Mouse (Mus musculus) brain, adult 2 months (tissue): ENCODE data around the gene Pakap.

Experiments used
- DNase-seq: peaks from one replicate; pipeline ENCODE4 v3.0.0; 2011; ENCODE audit warnings: low read depth, low spot score

Pakap gene

DNA sequence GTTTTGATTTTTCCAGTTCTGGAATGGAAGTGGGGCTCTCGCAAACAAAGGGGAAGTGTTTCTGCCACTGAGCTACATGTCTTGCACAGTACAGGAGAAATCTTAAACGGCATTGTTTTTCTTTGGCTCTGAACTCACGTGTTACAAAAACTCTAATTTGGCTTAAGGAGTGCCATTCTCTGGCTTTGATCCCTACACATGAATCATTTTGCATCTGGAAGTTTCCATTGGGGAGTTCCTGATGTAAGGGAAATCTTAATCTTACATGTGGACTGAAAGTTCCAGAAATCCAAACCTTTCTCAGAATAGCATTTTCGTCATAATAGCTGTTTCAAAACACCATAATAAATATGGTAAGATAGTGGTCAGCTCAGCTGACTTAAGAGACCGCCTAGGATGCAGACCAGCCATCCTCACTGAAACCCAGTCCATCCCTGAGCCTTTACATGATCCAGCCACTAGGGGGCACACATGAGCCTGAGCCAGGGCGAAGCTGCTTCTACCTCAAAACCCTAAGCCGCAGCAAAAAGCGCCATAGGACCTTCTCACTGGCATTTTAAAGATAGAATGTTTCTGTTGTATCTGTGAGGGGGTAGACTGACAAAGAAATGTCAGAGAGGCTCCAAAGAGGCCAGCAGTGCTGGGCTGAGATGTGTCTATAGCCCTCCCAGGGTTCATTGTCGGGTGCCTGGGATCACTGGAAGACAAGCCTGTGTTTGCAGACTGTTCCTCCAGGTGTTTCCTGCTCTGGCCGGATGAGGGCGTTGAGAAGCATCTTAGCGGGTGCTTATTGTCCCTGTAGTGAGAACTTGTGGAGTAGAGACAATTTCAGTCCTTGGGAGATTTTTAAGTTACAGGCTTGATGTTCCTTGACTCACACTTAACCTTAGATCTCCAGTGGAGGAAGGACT lies 105.3 kb downstream of the Pakap start:
- DNase-seq: peak; percentile 89

DNA sequence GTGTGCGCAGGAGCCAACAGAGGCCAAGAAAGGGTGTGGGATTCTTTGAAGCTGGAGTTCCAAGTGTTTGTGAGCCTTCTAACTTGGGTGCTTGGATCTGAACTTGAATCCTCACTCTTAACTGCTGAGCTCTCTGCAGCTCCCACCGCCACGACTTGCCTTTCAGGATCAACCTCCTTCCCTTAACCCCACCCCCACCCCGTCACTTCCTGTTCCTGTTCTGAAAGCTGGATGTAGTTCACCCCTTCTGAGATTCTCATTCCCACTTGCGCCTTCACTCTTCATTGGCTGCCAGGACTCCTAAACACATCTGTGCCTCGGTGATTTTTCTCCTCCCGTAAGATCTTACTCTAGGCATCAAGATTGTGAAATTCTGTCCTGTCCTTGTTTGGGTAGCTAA lies 106.4 kb downstream of the Pakap start:
- no peak for DNase-seq

DNA sequence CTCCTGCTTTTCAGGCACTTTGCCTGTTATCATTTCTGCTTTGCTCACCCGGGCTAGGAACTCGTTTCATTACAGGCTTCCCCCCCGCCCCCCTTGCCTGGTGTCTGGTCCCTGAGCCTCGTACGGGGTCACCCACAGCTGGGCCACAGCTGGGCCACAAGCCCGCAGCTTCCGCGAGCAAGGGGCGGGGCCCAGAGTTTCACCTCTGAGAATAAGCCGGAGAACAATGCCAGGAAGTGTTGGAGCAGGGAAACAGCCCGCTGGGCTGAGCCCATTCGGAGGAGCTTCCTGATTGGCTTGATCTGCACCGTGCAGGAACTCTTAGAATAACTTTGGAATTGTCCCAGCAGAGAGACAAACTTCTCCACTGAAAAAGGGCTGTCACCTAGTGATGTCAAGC lies 107.4 kb downstream of the Pakap start:
- DNase-seq: peak; percentile 35

DNA sequence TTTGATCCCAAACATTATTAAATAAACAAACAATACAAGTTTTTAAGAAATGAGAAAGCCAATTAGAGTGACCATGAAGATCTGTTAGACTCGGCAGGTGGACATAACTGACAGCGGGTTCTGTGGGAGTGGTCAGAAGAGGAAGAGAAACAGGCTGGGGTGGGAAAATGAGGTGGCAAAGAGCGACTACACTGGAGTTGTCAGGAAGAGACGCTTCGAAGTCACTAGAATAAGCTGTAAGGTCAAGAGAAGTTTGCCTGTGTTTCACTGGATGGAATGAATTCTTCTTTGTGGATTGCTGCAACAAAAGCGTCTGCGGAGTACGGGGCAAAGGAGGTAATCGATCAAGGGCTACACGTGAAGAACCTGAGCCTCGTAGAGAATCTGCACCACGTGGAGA lies 109.9 kb downstream of the Pakap start:
- DNase-seq: no peak

DNA sequence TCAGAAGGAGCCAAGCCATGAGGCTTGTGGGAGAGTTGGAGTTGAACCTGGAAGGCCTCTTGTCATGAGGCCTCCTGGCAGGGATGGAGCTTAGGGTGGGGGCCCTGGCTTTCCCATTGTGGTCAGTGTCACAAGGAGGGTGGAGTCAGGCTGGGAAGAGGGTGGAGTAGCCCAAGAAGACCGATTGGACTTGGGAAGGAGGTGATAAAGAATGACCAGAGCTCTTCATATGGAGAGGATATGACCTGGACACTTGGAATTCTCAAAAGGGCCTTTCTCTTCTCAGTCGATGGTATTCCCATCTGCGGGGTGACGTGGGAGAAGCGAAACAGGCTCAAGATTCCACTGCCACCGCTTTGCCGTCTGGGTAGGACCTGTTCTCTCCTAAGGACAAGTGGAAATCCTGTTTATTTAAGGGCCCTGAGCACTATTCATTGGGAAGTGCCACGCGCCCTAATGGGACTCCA lies 111.0 kb downstream of the Pakap start:
- DNase-seq: no peak

DNA sequence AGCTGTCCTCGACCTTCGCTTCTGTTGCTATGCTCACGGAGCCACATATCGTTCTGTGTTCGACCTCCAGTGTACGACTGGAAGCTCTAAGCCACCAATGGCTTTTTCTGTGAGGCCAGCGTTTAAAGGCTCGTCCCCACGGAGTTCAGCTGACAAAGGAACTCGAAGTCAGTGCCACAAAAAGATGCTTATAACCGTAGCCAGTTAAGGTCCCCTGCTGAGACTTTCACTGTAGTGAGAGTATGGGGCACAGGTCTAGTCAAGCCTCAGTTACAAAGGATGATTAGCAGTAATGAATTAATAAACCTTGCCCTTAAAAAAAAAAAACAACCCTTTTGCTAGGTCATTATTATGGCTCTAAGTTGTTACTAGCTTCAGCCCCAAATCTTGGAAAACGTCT lies 112.2 kb downstream of the Pakap start:
- no peak for DNase-seq

DNA sequence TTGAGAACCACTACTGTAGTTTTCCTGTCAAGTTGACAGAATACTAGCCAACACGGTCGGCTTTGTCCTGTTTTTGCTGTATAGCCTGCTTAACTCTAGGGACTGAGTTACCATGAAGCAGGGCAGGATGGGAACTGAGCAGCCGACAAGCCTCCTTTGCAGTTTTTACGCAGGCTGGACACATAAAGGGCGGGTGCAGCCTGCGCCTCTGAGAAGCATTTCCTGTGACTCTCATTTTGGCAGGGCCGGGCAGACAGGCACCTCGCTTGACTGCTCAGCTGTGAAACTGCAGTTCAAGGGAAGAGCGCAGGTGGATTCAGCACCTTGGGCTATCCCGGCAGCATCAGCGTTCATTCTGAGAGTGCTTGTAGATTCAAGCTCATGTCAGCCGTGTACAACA lies 113.5 kb downstream of the Pakap start:
- DNase-seq: peak; percentile 34

DNA sequence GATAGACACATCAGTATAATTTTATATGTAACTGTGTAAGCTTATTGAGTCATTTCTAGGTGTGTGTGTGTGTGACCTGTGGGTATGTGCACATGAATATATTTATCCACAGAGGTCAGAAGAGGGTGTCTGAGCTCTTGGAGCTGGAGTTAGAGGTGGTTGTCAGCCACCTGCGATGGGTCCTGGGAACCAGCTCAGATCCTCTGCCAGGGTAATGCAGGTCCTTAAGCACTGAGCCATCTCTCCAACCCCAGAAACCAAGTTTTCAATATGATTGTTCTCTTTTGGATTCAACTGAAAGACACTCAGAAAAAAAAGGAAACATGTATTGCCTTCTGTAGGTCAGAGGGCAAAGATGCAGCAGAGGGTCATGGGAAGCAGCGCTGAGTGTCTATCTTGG lies 114.4 kb downstream of the Pakap start:
- DNase-seq: no peak

DNA sequence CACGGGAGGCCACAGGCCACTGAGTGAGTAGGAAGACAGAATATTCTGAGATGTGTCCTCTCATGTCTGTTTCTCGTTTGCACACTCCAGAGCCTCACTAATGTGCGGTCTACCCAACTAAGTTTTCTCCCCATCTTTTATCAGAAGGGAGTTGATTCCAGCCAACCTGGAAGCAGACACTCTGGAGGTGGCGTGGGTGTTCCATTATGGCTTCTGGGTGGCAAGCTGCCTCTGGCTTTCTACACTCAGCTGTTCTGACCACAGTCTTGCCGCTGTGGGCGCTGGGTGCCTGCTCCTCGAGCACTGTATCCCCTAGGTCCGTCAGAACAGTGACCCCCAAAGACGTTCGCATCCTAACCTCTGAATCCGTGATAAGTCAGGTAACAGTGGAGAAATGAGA lies 115.0 kb downstream of the Pakap start:
- peak; percentile 50 for DNase-seq

DNA sequence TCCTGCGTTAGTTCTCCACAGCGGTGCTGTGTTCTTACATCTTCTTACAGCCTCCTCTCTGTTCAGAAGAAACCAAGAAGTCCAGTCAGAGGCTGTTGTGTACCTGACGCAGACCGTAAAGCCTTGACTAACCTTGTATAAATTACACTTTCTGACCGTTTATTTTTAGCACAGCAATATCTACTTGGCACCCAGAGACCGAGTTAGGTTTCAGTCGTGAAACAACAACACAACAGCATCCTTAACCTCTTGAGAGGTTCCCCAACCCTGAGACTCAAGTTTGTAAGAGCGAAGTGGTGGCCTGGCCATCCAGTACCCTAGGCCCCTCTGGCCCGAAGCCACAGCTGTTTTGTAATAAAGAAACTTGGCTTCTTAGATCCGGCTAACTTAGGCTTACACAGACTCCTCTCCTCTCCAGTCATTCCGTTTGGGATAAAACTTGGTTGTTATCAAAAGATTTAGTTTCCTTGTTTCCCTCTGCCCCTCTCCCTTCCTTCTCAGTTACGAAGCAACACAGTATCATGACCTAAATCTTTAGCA lies 116.8 kb downstream of the Pakap start:
- DNase-seq: no peak

DNA sequence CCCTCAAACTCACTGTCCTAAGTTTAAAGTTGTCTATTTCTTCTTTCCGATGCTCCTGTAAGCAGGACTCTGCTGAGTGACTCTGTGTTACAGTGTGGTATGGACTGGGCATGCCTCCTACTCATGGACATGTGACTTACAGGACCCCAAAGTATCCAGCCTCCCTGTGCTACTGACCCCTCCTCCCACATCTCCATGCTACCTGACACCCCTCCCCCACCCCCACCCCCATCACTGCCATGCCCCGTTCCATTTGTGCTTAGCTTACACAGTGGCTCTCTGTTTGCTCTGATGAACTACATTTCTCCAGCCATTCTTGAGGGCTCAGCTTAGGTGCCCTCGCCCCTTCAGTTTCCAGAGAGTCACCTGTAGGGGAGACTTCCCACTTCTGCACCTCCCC lies 118.8 kb downstream of the Pakap start:
- no peak for DNase-seq

DNA sequence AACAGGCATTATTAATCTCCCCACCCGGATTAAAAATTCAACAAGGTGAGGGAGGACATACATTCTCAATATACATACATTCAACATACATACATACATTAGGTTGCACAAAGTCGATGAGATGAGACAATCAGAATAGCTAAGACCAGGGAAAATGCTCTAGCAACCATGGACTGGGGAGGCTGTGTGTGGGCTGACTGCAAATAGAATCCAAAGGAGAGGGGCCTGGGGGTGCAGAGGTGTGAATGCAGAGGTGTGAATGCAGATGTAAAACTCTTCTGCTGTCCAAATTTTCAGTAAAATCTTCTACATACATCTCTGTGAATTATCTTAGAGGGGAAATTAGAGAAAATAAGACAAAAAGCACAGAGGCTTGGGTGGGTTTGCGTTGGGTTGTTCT lies 119.6 kb downstream of the Pakap start:
- DNase-seq: peak; percentile 74

DNA sequence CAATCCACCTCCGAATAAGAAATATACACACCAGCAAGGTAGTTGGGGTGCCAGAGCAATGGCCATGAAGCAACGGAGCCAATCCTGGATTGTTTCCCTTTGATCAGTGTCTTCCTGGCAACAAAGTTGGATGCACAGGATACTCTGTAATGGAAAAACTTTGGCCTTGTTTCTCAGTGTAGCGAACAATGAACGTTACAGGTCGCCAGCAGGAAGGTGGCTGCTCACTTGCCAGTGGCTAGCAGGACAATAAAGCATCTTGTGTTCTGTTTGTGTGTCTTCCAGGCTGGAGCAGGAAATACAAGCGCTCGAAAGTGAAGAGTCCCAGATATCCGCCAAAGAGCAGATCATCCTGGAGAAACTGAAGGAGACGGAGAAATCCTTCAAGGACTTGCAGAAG lies 120.2 kb downstream of the Pakap start:
- DNase-seq: no peak

DNA sequence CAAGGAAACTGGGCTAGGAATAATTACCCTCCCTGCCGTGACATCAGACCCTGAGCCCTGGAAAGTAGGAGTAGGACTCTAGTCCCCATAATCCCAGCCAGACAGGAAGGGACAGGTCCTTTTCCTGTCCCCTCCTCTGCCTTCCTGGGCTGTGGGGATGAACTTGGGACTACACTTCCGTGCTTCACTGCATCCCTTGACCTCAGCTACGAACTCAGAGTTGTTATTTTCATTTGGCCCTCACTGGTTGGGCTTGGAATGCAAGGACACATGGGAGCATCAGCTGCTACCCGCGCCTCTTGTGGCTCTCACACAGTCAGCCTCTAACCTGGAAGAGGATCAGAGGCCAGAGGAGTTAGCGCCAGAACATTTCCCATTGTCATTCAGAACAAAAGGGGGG lies 122.0 kb downstream of the Pakap start:
- no peak for DNase-seq

DNA sequence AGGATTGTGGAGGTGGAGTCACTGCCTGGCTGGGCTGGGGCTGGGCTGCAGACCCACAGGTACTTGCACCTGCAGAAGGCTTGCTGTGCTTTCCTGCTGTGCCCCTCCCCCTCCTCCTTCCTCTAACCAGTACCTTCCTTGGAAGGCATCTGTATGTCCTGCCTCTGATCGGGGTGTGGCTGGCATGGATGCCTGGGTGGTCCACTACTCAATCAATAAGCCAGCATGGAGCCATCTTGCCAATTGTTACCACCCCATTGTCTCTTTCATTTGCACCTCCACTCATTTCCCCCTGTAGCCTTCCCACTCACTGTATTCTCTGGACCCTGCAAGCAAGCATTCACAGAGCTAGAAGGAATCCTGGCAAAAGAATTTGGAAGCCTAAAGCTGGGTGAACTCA lies 122.8 kb downstream of the Pakap start:
- DNase-seq: no peak

DNA sequence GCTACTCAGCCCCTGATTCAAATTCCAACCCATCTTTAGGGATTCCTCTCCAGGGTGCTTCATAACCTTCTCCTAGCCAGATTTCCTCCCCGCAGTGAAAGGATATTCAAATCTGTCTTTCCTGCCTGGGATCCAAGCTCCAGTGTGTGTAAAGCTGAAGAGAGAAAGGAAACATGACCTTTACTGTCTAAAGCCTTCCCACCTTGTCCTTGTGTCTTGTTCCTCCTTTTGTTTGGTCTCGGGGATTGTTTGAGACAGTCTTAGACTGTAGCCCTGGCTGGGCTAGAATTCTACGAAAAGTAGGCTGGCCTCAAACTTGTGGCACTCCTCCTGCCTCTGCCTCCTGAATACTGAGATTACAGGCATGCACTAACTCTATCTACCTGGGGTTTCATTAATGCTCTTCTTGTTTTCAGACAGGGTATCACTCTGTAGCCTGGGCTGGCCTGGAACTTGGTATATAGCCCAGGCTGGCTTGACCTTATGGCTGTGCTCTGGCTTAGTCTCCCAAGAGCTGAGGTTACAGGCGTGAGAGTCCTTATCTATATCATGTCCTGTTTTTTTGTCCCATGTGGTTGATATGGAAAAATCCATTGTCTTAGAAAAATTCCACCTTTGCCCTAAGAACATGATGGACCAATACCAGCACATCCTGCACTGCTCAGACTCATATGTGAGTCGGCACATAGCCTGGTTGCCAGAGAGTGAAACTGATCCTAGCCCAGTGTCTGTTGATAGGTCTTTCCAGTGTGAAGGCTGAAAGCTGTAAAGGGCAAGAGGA lies 126.6 kb downstream of the Pakap start:
- no peak for DNase-seq

DNA sequence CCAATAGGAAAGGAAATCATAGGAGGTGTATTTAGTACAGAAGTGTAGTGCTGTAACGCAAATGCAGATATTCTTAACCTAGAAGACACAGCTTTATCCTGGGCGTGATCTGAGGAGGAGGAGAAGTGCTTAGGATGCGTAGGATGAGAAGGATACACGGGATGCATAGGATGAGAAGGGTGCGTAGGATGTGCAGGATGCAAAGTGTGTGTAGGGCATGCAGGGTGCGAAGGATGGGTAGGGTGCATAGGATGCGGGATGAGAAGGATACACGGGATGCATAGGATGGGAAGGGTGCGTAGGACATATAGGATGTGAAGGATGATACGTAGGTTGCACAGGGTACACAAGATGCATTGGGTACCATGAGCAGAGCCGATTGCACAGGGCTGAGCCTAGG lies 129.0 kb downstream of the Pakap start:
- DNase-seq: peak; percentile 19

DNA sequence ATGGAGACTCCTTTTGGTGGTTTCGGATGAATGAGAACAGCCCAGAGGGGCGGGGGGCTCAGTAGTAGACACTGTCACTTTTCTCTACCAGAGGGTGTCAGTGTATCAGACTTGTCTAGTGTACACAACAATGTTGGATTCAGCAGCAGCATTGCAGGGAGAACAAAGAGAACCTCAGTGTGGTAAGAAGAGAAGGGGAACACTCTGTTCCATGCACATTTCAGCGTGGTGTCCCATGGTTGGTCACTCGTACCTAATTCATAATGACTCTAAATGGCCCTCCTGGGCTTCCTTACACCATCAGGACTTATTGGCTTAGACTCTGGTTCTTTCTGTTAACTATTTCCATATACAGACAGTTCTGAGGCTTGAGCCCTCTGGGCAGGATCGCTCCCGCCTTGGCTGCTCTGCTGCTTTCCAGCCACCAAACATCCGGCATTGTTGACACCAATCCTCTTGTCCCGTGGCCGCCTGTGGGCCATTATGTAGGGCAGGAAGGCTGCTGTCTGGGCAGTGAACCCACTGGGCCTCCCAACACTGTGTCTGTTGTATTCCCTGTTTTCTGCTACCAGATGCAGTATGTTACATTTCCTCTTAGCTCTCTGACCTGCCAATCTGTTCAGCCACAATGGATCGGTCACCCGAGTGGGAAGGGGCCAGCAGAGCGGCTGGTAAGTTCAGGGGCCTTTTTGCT lies 130.1 kb downstream of the Pakap start:
- DNase-seq: peak; percentile 72

DNA sequence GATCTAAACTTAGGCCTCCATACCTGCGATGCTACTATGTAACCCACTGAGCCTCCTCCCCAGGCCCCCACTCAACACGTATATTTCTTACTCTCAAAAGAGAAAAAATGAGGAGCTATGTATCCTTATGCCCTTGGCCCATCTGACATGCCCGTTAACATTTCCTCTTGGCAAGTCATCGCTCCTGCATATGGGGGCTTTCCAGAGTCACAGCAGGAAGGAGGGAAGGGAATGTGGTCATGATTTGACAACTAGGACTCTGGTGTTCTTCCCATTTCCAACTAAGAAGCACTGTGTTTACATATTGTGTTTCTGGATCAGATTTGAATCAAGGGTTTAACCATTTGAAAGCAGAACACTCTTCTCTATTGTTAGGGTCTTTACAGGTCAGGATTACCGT lies 133.6 kb downstream of the Pakap start:
- no peak for DNase-seq

DNA sequence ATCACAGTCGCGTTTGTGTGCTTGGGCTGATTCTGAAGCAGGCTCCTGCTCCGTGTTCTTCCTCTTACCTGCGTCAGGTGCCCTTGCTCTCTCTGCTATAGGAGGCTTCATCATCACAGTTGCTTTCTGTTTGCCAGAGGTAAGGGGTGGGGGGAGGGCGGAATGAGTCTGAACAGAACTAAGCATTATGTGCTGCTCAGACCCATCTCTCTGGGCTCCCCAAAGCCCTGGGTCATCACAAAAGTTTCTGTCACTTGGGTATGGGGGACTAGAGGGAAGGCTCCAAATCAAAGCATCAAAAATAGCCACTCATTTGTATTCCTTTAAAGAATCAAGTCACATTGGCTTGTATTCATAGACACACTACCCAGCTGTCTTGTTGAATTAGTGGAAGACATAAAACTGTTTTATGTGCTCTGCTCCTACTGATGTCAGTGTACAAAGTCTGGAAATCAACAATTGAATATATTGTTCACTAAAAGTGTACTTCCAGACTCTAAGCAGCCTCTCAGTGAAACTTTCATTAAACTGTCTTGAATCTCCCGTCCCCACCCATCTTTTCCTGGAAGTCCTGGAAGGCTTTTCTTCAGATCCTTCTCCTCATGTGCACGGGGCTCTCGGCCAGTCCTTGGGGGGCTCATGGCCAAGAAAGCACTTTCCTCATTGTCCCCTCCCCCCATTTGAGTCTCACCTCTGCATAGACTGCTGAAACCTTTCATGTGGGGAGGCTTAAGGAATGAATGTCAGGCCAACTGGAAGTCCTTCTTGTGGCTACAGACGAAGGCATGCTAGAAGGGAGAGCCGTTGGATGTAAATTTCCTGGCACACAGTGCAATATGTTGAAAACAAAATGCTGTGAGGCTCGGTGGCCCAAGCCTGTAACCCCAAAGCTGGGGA lies 135.8 kb downstream of the Pakap start:
- no peak for DNase-seq

DNA sequence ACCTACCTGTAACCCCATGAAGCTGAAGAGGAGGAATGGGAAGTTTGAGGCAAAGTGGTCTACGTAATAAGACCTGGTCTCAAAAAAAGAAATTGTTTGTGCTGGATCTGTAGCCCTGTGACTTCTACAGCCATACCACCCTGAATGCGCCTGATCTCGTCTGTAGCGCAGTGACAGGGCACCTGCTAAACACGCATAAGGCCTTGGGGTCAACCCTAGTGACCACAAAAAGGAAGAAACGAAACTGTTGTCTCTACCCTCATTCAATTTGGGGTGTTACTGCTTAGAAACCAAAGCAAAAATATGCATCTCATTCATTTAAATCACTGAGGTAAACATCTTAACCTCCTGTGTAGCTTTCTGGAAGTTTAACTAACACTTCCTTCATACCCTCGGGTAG lies 136.6 kb downstream of the Pakap start:
- no peak for DNase-seq
